Mouse (Mus musculus) left cerebral cortex, adult 18-20 months (tissue): ENCODE measurements at regions not wholly inside any gene's neighbourhood (a gene's known extent, or its start where the extent isn't known, plus 50 kb on each side); places are given as distances from the start of the nearest gene placed in this dataset.

Experiments used
- DNase-seq, 2 experiments: peaks; one replicate each; pipeline ENCODE4 v3.0.0; 2021 to 2022; ENCODE audit warnings: low spot score in 2 of 2, mixed read lengths in 1 of 2

GRCm38 (mm10) chr3:38049290-38049689, 325.0 kb upstream of the Gm5148 start:
- no peak for DNase-seq

- DNase-seq, result no peak
These were observed 323.2 kb upstream of the Gm5148 start for GRCm38 (mm10) chr3:38047445-38047844.

- no peak for DNase-seq
These were observed 322.3 kb upstream of the Gm5148 start for GRCm38 (mm10) chr3:38046611-38047010.

GRCm38 (mm10) chr3:38045989-38046388, 321.7 kb upstream of the Gm5148 start:
- no peak for DNase-seq

GRCm38 (mm10) chr3:38045523-38045922, 321.2 kb upstream of the Gm5148 start:
- DNase-seq, result no peak

- DNase-seq, result no peak
These were observed 320.0 kb upstream of the Gm5148 start for GRCm38 (mm10) chr3:38044338-38044737.

GRCm38 (mm10) chr3:38042614-38043013, 318.3 kb upstream of the Gm5148 start:
- no peak for DNase-seq

- DNase-seq, result no peak
These were observed 311.8 kb upstream of the Gm5148 start for GRCm38 (mm10) chr3:38036131-38036530.

GRCm38 (mm10) chr3:38034138-38034537, 309.8 kb upstream of the Gm5148 start:
- no peak for DNase-seq

- DNase-seq, result no peak
These were observed 290.5 kb upstream of the Gm5148 start for GRCm38 (mm10) chr3:38014768-38015167.

- no peak for DNase-seq
These were observed 284.9 kb upstream of the Gm5148 start for GRCm38 (mm10) chr3:38009168-38009567.

- DNase-seq, result no peak
These were observed 284.0 kb upstream of the Gm5148 start for GRCm38 (mm10) chr3:38008321-38008720.

GRCm38 (mm10) chr3:38007626-38008025, 283.3 kb upstream of the Gm5148 start:
- DNase-seq, result no peak

- DNase-seq, result no peak
These were observed 278.0 kb upstream of the Gm5148 start for GRCm38 (mm10) chr3:38002275-38002674.

GRCm38 (mm10) chr3:37999779-38000178, 275.5 kb upstream of the Gm5148 start:
- no peak for DNase-seq

- DNase-seq, result no peak
These were observed 273.7 kb upstream of the Gm5148 start for GRCm38 (mm10) chr3:37997998-37998397.

GRCm38 (mm10) chr3:37989992-37990391, 265.7 kb upstream of the Gm5148 start:
- no peak for DNase-seq

GRCm38 (mm10) chr3:37987775-37988505, 263.6 kb upstream of the Gm5148 start:
- DNase-seq, result no peak

- no peak for DNase-seq
These were observed 262.9 kb upstream of the Gm5148 start for GRCm38 (mm10) chr3:37987007-37987774.

GRCm38 (mm10) chr3:37984706-37985105, 260.4 kb upstream of the Gm5148 start:
- no peak for DNase-seq

GRCm38 (mm10) chr3:37981481-37982180, 257.3 kb upstream of the Gm5148 start:
- DNase-seq, result no peak

GRCm38 (mm10) chr3:37979871-37980270, 255.6 kb upstream of the Gm5148 start:
- peak in 1 of 2 experiments; percentile 11 for DNase-seq
